Mouse (Mus musculus): ENCODE measurements at regions not wholly inside any gene's neighbourhood (a gene's known extent, or its start where the extent isn't known, plus 50 kb on each side); places are given as distances from the start of the nearest gene placed in this dataset.

DNA sequence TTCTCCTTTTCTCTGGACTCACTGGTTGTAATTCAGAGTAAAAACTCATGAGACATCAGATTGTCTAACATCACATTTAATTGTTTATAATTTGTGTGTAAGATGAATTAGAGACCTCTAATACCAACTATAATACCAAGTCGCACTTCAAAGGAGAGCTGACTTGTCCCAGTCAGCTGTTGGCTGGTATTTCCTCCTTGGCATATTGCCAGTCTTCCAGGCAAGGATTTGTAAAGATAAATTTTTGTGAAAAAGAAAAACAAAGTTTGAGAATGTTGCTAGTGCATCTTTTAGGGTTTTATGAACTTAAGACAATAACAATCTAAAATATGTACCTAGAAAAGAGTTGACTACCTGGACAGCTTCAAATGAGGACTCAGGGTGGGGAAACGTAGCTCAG is 321.7 kb upstream of the Gm5148 start:
- H3K9ac ChIP-seq (replicated peaks): no peak overlapping the region
- H3K4me2 ChIP-seq (replicated peaks): no peak overlapping the region
- H3K9me3 ChIP-seq: no peaks in the 10 kb centered on the region
- H3K27me3 ChIP-seq: no peaks in the 10 kb centered on the region
- no peak for ATAC-seq (replicated peaks)
- no peak overlapping the region for H3K27ac ChIP-seq (replicated peaks)
- no peaks in the 10 kb centered on the region for H3K36me3 ChIP-seq
- H3K4me1 ChIP-seq: peaks cover 6% of the 10 kb centered on the region; the same call in 1 of the 2 replicates
- WGBS: 73% methylated on average over 2 of the region's 2 CpGs
- H3K4me3 ChIP-seq: no peak overlapping the region

DNA sequence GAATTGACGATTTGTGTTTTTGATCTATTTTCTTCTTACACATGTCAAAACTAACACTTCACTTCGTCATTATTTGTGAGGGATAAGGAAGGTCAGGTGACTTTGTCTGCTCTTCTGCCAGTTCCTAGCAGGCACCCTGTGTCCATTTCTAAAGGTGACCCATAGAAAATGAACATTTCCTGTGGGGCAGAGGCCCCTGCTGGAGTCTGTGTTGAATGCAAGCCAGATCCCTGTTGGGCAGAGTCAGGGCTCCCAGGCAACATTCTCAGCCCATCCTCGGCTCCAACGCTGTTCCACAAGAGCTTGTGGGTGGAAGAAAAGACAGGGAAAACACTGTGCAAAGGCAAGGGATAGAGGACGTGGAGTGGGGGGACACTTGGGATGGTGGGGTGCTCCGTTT is 321.2 kb upstream of the Gm5148 start:
- WGBS: 55% methylated on average over 6 of the region's 6 CpGs
- H3K27me3 ChIP-seq: no peaks in the 10 kb centered on the region
- H3K9me3 ChIP-seq: no peaks in the 10 kb centered on the region
- H3K27ac ChIP-seq (replicated peaks): no peak overlapping the region
- H3K36me3 ChIP-seq: no peaks in the 10 kb centered on the region
- H3K4me3 ChIP-seq: no peak overlapping the region
- peaks cover 6% of the 10 kb centered on the region; the same call in 1 of the 2 replicates for H3K4me1 ChIP-seq
- ATAC-seq (replicated peaks): no peak
- no peak overlapping the region for H3K4me2 ChIP-seq (replicated peaks)
- no peak overlapping the region for H3K9ac ChIP-seq (replicated peaks)

DNA sequence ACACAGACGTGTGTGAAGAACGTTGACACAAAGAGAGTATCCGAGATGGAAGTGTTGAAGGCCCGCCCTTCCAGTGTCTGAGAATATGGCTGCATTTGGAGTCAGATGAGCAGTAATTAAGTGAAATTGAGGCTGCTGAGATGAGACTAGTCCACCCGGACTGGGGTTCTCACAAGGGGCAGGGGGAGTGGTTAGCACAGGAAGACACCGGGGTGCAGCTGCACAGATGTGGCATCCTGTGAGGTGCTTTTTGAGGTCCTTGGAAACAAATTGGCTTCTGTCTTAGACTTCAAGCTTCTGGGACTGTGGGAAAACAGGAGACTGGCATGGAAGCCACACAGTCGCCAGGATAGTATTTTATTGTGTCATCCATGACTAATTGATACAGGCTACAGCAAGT is 320.0 kb upstream of the Gm5148 start:
- Histone ChIP-seq H3K36me3 (no peaks in the 10 kb centered on the region), H3K9me3 (no peaks in the 10 kb centered on the region), H3K27me3 (no peaks in the 10 kb centered on the region), H3K27ac (replicated peaks) (no peak overlapping the region), H3K9ac (replicated peaks) (no peak overlapping the region), H3K4me3 (no peak overlapping the region), H3K4me1 (peaks cover 6% of the 10 kb centered on the region; the same call in 1 of the 2 replicates), H3K4me2 (replicated peaks) (no peak overlapping the region)
- no peak for ATAC-seq (replicated peaks)
- 82% methylated on average over 7 of the region's 7 CpGs for WGBS

DNA sequence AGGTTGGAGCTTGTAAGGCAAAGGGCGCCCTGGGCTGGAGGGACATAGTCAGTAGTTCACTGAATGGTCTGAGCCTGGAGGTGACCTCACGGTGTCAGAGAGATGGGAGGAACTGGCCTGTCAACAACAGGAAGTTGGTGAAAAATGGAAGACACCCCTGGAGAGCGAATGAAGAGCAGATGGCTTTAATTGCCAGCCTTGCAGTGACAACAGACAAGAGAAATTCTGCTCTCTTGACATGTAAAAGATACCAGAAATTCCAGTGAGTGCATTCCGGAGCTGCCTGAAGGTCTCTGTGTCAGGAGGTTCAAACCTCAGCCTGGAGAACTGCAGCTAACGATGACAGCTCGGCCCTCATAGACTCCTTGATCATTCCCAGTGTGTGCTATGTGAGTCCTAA is 318.3 kb upstream of the Gm5148 start:
- no peak overlapping the region for H3K27ac ChIP-seq (replicated peaks)
- no peak overlapping the region for H3K4me3 ChIP-seq
- H3K9me3 ChIP-seq: no peaks in the 10 kb centered on the region
- peaks cover 6% of the 10 kb centered on the region; the same call in 1 of the 2 replicates for H3K4me1 ChIP-seq
- no peaks in the 10 kb centered on the region for H3K27me3 ChIP-seq
- H3K4me2 ChIP-seq (replicated peaks): no peak overlapping the region
- no peak overlapping the region for H3K9ac ChIP-seq (replicated peaks)
- no peak for ATAC-seq (replicated peaks)
- H3K36me3 ChIP-seq: no peaks in the 10 kb centered on the region
- WGBS: 87% methylated on average over 6 of the region's 6 CpGs

DNA sequence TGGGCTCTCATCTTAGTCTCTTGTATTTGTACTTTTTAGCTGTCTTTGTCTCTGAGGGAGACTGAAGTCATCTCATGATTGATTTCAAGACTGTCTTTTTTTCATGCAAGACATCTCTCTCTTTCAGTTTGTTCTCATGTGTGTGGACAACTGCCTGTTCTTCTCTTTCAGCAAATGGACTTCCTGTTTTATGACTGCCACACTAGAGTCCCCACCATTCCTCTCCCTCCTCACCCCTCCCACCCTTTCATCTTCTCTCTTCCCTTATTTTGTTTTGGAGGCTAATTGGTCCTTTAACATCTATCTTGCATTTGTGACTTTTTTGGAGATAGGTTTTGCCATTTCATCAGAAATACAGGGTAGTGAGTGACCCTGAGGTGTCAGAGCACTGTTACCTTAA is 311.8 kb upstream of the Gm5148 start:
- H3K9ac ChIP-seq (replicated peaks): no peak overlapping the region
- H3K36me3 ChIP-seq: no peaks in the 10 kb centered on the region
- no peak overlapping the region for H3K4me2 ChIP-seq (replicated peaks)
- no peaks in the 10 kb centered on the region for H3K9me3 ChIP-seq
- no peak overlapping the region for H3K4me3 ChIP-seq
- H3K4me1 ChIP-seq: no peaks in the 10 kb centered on the region
- H3K27me3 ChIP-seq: no peaks in the 10 kb centered on the region
- H3K27ac ChIP-seq (replicated peaks): no peak overlapping the region
- no peak for ATAC-seq (replicated peaks)

DNA sequence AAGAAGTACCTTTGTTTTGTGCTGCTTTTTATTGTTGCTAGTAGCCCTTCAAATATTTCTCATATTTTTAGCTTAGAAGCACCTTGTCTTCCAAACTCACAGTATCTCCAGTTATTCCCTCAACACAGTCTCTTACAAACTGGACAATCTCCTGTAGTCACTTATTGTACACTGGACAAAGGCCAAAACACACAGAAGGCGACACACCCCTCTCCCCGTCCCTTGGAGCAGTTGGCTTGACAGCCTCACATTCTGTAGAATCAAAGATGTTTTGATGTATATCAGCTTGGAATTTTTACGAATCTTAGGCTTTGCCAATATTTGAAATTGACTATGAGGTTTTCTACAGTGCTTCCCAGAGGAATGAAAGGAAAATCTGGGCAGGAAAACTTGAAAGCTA is 309.8 kb upstream of the Gm5148 start:
- Histone ChIP-seq H3K27ac (replicated peaks) (no peak overlapping the region), H3K27me3 (no peaks in the 10 kb centered on the region), H3K36me3 (no peaks in the 10 kb centered on the region), H3K9me3 (no peaks in the 10 kb centered on the region), H3K4me1 (no peaks in the 10 kb centered on the region), H3K4me3 (no peak overlapping the region), H3K4me2 (replicated peaks) (no peak overlapping the region), H3K9ac (replicated peaks) (no peak overlapping the region)
- 66% methylated on average over 3 of the region's 3 CpGs for WGBS
- no peak for ATAC-seq (replicated peaks)

DNA sequence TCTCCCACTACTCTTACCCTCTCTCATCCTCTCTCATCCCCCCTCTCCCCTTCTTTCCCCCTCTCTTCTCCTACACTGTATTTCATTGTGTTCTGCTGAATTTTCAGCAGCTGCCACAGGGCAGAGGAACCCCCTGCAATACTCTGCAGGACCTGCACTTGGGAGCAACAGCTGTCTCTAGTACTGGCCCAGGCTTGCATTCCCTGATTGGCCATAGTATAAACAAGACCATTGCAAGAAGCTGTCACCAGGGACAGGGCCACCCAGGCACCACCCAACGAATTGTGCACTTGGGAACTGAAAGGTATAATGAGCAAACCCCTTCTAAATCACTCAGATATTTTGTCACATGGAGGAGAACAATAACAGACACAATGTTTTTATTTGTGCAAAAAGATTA is 290.5 kb upstream of the Gm5148 start:
- Histone ChIP-seq H3K9ac (replicated peaks) (no peak overlapping the region), H3K27me3 (no peaks in the 10 kb centered on the region), H3K9me3 (no peaks in the 10 kb centered on the region), H3K4me2 (replicated peaks) (no peak overlapping the region), H3K27ac (replicated peaks) (no peak overlapping the region), H3K4me1 (peaks cover 14% of the 10 kb centered on the region), H3K36me3 (no peaks in the 10 kb centered on the region), H3K4me3 (no peak overlapping the region)
- peak; percentile 12; the same call in 1 of the 2 replicates for ATAC-seq (replicated peaks)
- 45% methylated on average over 1 of the region's 1 CpGs for WGBS

DNA sequence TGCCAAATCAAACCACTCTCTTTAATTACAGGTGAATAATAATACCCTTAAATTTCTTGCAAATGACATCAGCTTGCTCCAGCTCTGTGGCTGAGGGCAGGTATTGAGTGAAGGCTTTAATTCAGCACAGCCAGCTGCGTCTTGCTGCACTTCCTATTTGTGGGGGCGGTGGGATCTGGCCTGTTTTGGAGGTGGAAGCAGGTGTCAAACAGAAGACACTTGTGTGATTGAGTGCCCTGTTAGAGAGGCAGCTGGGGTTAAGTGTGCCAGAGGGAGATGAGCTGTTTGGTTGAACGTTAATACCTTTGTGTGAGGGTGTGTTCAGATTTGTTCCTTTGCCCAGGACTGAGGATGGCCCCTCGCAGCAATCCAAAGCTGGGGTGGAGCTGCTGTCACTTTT is 284.9 kb upstream of the Gm5148 start:
- no peak overlapping the region for H3K4me3 ChIP-seq
- no peak for ATAC-seq (replicated peaks)
- no peaks in the 10 kb centered on the region for H3K4me1 ChIP-seq

DNA sequence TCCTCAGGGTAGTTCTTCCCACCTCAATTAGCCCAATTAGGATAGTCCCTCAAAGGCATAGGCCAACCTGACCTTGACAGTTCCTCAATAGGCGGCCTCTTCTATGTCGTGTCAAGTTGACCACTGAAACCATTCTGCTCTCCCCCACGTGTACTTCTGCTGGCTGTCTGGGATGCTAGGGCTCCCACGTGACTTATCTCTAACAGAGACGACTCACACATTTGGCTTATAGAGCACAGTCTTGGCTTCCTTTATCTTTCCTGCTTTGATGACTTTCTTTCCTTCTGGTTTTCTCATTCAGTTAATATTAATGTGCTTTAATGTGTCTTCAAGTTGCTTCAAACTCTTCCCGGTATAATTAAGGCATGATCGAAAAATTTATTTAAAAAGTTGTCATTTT is 284.0 kb upstream of the Gm5148 start:
- no peak overlapping the region for H3K9ac ChIP-seq (replicated peaks)
- no peak overlapping the region for H3K27ac ChIP-seq (replicated peaks)
- no peak overlapping the region for H3K4me3 ChIP-seq
- no peak overlapping the region for H3K4me2 ChIP-seq (replicated peaks)
- WGBS: 86% methylated on average over 7 of the region's 7 CpGs
- H3K27me3 ChIP-seq: no peaks in the 10 kb centered on the region
- H3K9me3 ChIP-seq: no peaks in the 10 kb centered on the region
- H3K36me3 ChIP-seq: no peaks in the 10 kb centered on the region
- no peaks in the 10 kb centered on the region for H3K4me1 ChIP-seq
- ATAC-seq (replicated peaks): no peak

More for the DNA sequence above, 284.9 kb upstream of the Gm5148 start:
- no peaks in the 10 kb centered on the region for H3K9me3 ChIP-seq
- no peaks in the 10 kb centered on the region for H3K27me3 ChIP-seq
- 58% methylated on average over 4 of the region's 4 CpGs for WGBS
- no peak overlapping the region for H3K9ac ChIP-seq (replicated peaks)
- no peak overlapping the region for H3K27ac ChIP-seq (replicated peaks)
- no peaks in the 10 kb centered on the region for H3K36me3 ChIP-seq
- H3K4me2 ChIP-seq (replicated peaks): no peak overlapping the region

DNA sequence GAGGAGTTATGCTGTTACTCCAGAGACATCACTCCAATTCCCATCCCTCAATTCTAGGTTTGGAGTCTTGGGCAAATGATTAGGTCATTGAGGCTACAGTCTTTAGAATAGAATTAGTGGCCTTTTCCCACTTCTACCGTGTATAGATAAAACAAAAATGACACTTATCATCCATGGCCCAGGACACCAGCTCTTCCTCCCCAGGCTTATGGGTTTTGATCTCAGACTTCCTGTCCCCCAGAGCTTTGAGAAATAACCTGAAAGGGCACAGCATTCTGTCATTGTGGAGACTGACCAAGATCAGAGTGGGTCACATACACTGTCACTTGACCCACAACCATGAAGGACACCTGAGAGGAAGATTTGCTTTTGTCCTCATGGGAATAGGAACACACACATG is 283.3 kb upstream of the Gm5148 start:
- Histone ChIP-seq H3K4me3 (no peak overlapping the region), H3K36me3 (no peaks in the 10 kb centered on the region), H3K27me3 (no peaks in the 10 kb centered on the region), H3K9ac (replicated peaks) (no peak overlapping the region), H3K4me2 (replicated peaks) (no peak overlapping the region), H3K27ac (replicated peaks) (no peak overlapping the region), H3K9me3 (no peaks in the 10 kb centered on the region), H3K4me1 (no peaks in the 10 kb centered on the region)
- WGBS: 89% methylated on average over 1 of the region's 1 CpGs
- ATAC-seq (replicated peaks): no peak

DNA sequence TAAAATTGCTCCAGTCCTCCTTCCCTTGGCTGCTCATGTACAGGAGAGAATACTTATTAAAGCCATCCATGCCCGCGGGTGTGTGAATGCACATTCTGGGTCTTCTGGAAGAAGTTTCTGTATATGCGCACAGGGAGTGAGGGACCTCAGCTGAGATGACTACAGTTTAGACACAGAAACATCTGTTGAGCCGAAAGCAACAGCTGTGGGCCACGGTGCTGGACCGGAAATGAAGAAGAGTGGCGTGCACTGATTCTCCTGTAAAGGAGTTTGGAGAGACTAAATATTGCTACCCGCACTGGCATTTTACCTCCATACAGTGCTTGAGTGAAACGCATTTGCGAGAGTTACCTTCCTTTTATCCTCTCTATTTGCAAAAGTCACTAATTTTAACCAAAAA is 278.0 kb upstream of the Gm5148 start:
- Histone ChIP-seq H3K27ac (replicated peaks) (no peak overlapping the region), H3K9ac (replicated peaks) (no peak overlapping the region), H3K4me1 (no peaks in the 10 kb centered on the region), H3K4me2 (replicated peaks) (no peak overlapping the region), H3K9me3 (no peaks in the 10 kb centered on the region), H3K27me3 (no peaks in the 10 kb centered on the region), H3K36me3 (no peaks in the 10 kb centered on the region), H3K4me3 (no peak overlapping the region)
- no peak for ATAC-seq (replicated peaks)
- WGBS: 95% methylated on average over 10 of the region's 10 CpGs

DNA sequence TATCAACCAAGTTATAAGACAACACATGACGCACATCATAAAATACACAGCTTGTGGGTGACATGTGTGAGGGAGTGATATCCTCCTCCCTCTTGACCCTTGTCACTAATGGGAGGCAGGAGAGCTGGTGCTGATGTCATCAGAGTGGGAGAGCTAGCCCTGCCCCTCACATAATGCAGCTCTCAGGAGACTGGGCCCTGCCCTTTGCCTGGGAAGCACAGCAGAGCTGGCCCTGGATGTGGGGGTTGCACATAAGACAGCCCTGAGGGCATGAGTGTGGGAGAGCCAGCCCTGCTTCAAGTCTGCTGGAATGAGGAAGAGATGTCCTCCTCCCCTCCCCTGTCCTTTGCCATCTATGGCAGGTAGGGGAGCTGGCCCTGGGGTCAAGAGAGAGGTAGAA is 275.5 kb upstream of the Gm5148 start:
- no peak for ATAC-seq (replicated peaks)
- Histone ChIP-seq H3K27ac (replicated peaks) (no peak overlapping the region), H3K9ac (replicated peaks) (no peak overlapping the region), H3K4me1 (no peaks in the 10 kb centered on the region), H3K27me3 (no peaks in the 10 kb centered on the region), H3K36me3 (no peaks in the 10 kb centered on the region), H3K9me3 (no peaks in the 10 kb centered on the region), H3K4me3 (no peak overlapping the region), H3K4me2 (replicated peaks) (no peak overlapping the region)
- WGBS: 94% methylated on average over 1 of the region's 1 CpGs

DNA sequence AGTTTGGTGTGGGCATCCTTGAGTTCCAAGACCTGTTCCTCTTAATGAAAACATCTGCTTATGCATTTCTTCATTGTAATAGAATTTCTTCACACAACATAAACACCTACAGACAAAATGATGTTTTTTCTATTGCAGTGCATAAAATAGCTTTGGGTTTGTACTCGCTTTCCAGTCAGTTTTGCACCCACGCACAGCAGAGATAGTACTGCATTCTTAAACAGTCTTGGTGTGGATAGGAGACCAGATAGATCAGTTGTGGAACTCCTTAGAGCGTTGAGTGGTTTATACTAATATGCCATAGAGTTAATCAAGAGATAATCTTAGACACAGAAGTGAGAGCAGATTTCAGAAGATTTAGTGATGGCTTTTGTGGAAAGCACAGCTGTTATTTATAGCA is 273.7 kb upstream of the Gm5148 start:
- Histone ChIP-seq H3K9ac (replicated peaks) (no peak overlapping the region), H3K4me3 (no peak overlapping the region), H3K27me3 (no peaks in the 10 kb centered on the region), H3K36me3 (no peaks in the 10 kb centered on the region), H3K4me2 (replicated peaks) (no peak overlapping the region), H3K9me3 (no peaks in the 10 kb centered on the region), H3K27ac (replicated peaks) (no peak overlapping the region), H3K4me1 (no peaks in the 10 kb centered on the region)
- no peak for ATAC-seq (replicated peaks)
- WGBS: 87% methylated on average over 3 of the region's 3 CpGs

All from forebrain, embryonic 15.5 days (tissue).